Mouse (Mus musculus) kidney, embryonic 15.5 days (tissue): ENCODE results near the gene Smim10l1. TPM values are rescaled to one million over a fixed set of nuclear protein-coding genes. Genes with fewer than 3 reads are reported as not detected.

Source experiments
- ATAC-seq: fragments of 200-750 bp; cut with Nextera tagmentation; replicated peaks from 2 replicates; pipeline ENCODE4 v1.8.0; 2017; ENCODE audit warnings: moderate TSS enrichment; ENCODE audit not compliant: low FRiP score
- H3K27ac ChIP-seq: fragments of 300-500 bp; sonication (generic); 2 replicates; pipeline ENCODE4 v1.5.1; 2015; ENCODE audit warnings: mild to moderate bottlenecking, inconsistent platforms
- H3K27me3 ChIP-seq: fragments of 300-500 bp; sonication (generic); 2 replicates; pipeline ENCODE4 v1.6.1; 2015; ENCODE audit warnings: inconsistent platforms
- H3K36me3 ChIP-seq: fragments of 300-500 bp; sonication (generic); 2 replicates; pipeline ENCODE4 v1.6.1; 2015; ENCODE audit warnings: inconsistent platforms
- H3K4me1 ChIP-seq: fragments of 300-500 bp; sonication (generic); 2 replicates; pipeline ENCODE4 v1.6.1; 2015; ENCODE audit warnings: inconsistent platforms
- H3K4me2 ChIP-seq: fragments of 300-500 bp; sonication (generic); 2 replicates; pipeline ENCODE4 v1.6.1; 2015; ENCODE audit warnings: moderate library complexity, mild to moderate bottlenecking, inconsistent platforms
- H3K4me3 ChIP-seq: fragments of 300-500 bp; sonication (generic); replicated peaks from 2 replicates; pipeline ENCODE4 v1.5.1; 2015; ENCODE audit warnings: mild to moderate bottlenecking, inconsistent platforms
- H3K9ac ChIP-seq: fragments of 300-500 bp; sonication (generic); 2 replicates; pipeline ENCODE4 v1.6.1; 2015; ENCODE audit warnings: mild to moderate bottlenecking, inconsistent platforms
- H3K9me3 ChIP-seq: fragments of 300-500 bp; sonication (generic); replicated peaks from 2 replicates; pipeline ENCODE4 v1.6.1; 2016; ENCODE audit warnings: inconsistent platforms
- WGBS: fragments of 180-500 bp; shearing (Covaris S2); methylation state at CpG from one replicate; pipeline ENCODE4 v1.1.7; 2015; ENCODE audit warnings: mixed read lengths; 5-methylcytosine and 5-hydroxymethylcytosine counted together
- polyA plus RNA-seq: library from polyadenylated mRNA; unstranded; fragments of >200 nt; fragmentation: Nextera tagmentation; extraction: Ambion mirVana; gene quantifications from 2 replicates; pipeline ENCODE4 v1.2.1, GENCODE M21; 2015

The Smim10l1 gene
- polyA plus RNA-seq = 85.2 and 93.2 TPM in 2 replicates

DNA sequence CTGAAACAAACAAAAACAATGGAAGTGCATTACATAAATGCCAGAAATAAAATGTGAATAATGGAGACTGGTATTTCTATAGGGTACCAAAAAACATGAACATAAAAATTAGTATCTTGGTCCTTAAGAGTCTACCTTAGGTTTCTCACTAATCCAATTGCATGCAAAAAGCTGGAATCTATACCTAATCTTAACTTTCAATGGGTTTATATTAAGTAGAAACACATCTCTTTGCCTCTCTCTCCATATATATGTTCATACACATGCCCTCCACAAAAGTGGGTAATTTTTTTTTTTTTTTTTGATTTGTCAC, at the start of gene Smim10l1:
Gene Smim10l1 (plus strand): TSS at position 301 of the 313 bp plus-strand sequence.
- Histone ChIP-seq H3K4me2 (peak within 1 kb of the TSS; percentile 73), H3K36me3 (peaks cover 10% of the 10 kb centered on the region), H3K27ac (peak within 1 kb of the TSS; percentile 97), H3K9me3 (no peaks in the 10 kb centered on the region), H3K27me3 (no peaks in the 10 kb centered on the region), H3K9ac (peak within 1 kb of the TSS; percentile 92), H3K4me1 (no peaks in the 10 kb centered on the region), H3K4me3 (peak within 1 kb of the TSS; percentile 85)
- no peak for ATAC-seq

DNA sequence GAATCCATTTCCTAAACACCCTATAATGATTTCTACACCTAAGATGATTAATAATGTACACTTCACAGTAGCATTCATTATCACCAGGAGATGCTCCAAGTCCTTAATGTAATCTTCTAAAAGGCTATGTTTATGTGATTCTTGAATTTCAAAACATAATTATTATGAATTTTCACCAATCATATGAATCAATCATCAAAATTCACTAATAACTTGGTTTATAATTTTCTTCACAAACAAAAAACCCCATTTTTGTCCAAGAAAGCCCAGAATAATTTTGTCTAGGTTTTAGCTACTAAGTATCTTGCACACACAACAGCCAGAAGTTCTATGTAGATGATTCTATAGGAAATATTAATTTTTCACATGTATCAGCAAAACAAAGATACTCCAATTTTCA, 49.0 kb upstream of the Smim10l1 start, which contains the start of gene Tas2r140:
Gene Tas2r140 (minus strand): TSS at position 101 of the 400 bp plus-strand sequence.
- no peak for ATAC-seq
- Histone ChIP-seq H3K4me3 (no peak within 1 kb of the TSS), H3K4me2 (no peak within 1 kb of the TSS), H3K9ac (no peak within 1 kb of the TSS), H3K9me3 (no peaks in the 10 kb centered on the region), H3K27me3 (no peaks in the 10 kb centered on the region), H3K4me1 (no peaks in the 10 kb centered on the region), H3K27ac (no peak within 1 kb of the TSS), H3K36me3 (no peaks in the 10 kb centered on the region)

GRCm38 (mm10) chr6:133092226-133092625, 12.5 kb upstream of the Smim10l1 start:
- Histone ChIP-seq H3K9ac (no peak overlapping the region), H3K4me1 (no peaks in the 10 kb centered on the region), H3K36me3 (no peaks in the 10 kb centered on the region), H3K27ac (no peak overlapping the region), H3K4me3 (no peak overlapping the region), H3K27me3 (no peaks in the 10 kb centered on the region), H3K9me3 (no peaks in the 10 kb centered on the region), H3K4me2 (no peak overlapping the region)
- 88% methylated on average over 8 of the region's 8 CpGs for WGBS
- no peak for ATAC-seq

DNA sequence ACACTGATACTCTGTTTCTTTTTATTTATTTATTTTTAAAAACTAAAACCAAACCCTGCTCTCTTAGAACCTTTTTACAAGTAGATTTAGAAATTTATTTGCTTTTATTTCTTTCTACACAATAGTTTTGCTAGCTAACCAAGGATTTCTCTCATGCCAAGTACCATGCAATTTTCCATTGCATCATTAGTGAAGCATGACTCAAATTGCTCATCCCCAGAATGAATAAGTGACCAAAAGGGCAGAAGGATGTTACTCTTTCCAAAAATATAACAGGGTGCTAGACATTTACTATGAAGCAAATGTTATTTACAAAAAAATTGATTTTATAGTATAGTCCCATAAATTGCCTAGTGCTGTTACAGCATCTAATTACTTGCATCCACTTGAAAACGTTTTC, 2.3 kb upstream of the Smim10l1 start:
- ATAC-seq = no peak
- 54% methylated on average over 1 of the region's 1 CpGs for WGBS

DNA sequence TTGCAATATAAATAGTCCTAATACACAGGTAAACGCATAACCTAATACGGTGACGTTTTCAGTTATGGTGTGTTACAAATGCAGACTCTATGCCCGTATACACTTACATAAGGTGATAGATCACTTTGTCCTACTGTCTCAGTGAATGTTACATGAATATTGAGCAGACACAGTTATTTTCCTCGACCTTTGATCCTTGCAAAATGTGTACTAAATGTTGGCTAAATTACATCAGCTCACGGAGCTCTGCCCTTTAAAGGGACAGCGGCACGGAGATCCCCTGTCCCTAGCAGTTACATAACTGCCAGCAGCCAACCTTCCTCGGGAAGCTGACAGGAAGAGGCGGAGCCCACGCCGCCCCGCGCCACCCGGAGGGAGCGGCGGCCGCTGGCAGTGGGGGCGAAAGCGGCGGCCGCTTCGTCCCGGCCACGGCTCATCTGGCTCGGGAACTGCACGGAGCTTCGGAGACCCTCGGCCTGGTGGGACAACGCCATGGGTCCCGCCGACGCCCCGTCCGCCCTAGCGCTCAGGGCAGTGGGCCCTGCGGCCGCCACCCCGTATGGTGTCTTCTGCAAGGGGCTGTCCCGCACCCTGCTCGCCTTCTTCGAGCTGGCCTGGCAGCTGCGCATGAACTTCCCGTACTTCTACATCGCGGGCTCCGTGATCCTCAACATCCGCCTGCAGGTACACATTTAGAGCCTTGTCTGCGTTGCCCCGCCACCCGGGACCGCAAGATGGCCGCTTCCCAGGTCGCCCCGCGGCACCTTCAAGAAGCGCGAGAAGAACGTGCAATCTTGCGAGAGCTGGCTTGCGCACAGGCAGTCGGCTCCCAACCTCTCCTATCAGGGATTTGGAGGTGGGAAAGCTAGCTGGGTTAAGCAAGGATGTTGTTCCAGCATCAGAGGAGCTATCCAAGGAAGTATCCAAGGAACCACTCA, 482 bp downstream of the Smim10l1 start:
- H3K36me3 ChIP-seq = peaks cover 16% of the 10 kb centered on the region
- peak overlapping the region; percentile 85 for H3K4me3 ChIP-seq
- H3K4me1 ChIP-seq = no peaks in the 10 kb centered on the region
- 1% methylated on average over 62 of the region's 62 CpGs for WGBS
- no peaks in the 10 kb centered on the region for H3K27me3 ChIP-seq
- peak overlapping the region; percentile 92 for H3K9ac ChIP-seq
- ATAC-seq = peak; percentile 99
- H3K9me3 ChIP-seq = no peaks in the 10 kb centered on the region
- H3K27ac ChIP-seq = peak overlapping the region; percentile 97
- peak overlapping the region; percentile 73 for H3K4me2 ChIP-seq

More for the DNA sequence above, 2.3 kb upstream of the Smim10l1 start:
- no peak overlapping the region for H3K4me2 ChIP-seq
- no peaks in the 10 kb centered on the region for H3K36me3 ChIP-seq
- H3K9me3 ChIP-seq = no peaks in the 10 kb centered on the region
- no peak overlapping the region for H3K4me3 ChIP-seq
- no peak overlapping the region for H3K9ac ChIP-seq
- no peak overlapping the region for H3K27ac ChIP-seq
- H3K27me3 ChIP-seq = no peaks in the 10 kb centered on the region
- no peaks in the 10 kb centered on the region for H3K4me1 ChIP-seq

Other genes starting within 250 kb of the Smim10l1 start
- gene Tas2r116, start 249.5 kb upstream of the Smim10l1 start, polyA plus RNA-seq = not detected in 2 replicates
- not detected in 2 replicates for gene Tas2r110, start 236.9 kb upstream of the Smim10l1 start, polyA plus RNA-seq
- gene Tas2r113, start 211.9 kb upstream of the Smim10l1 start, polyA plus RNA-seq = not detected in 2 replicates
- gene Tas2r125, start 195.3 kb upstream of the Smim10l1 start, polyA plus RNA-seq = not detected in 2 replicates
- gene Tas2r129, start 153.8 kb upstream of the Smim10l1 start, polyA plus RNA-seq = not detected in 2 replicates
- not detected in 2 replicates for gene Tas2r131, start 147.0 kb upstream of the Smim10l1 start, polyA plus RNA-seq
- gene Tas2r109, start 123.9 kb upstream of the Smim10l1 start, polyA plus RNA-seq = not detected in 2 replicates
- not detected in 2 replicates for gene Tas2r103, start 67.8 kb upstream of the Smim10l1 start, polyA plus RNA-seq
- not detected in 2 replicates for gene Tas2r140, start 49.1 kb upstream of the Smim10l1 start, polyA plus RNA-seq
- gene 5530400C23Rik, start 187.3 kb downstream of the Smim10l1 start, polyA plus RNA-seq = not detected in 2 replicates